Mouse (Mus musculus) heart, embryonic 14.5 days (tissue): Measurements from ENCODE around the gene Stn1. TPM values are rescaled to one million over a fixed set of nuclear protein-coding genes. Genes with fewer than 3 reads are reported as not detected.

ENCODE experiments used
- ATAC-seq: fragments of 200-750 bp; cut with Nextera tagmentation; 2 replicates; pipeline ENCODE4 v1.8.0; 2017; ENCODE audit warnings: low read depth, moderate TSS enrichment; ENCODE audit not compliant: insufficient number of reproducible peaks, insufficient read depth, low FRiP score
- H3K27ac ChIP-seq, 2 experiments: fragments of 200-500 bp in 1 of 2; fragments of 300-500 bp in 1 of 2; sonication (generic) in 1 of 2; replicated peaks in 1 of 2; 2 replicates each; pipeline ENCODE4 v1.5.1; 2012 to 2014; ENCODE audit warnings: low read depth in 2 of 2, low read length in 2 of 2, control low read depth in 1 of 2, mild to moderate bottlenecking in 1 of 2, mixed read lengths in 1 of 2; ENCODE audit not compliant: control insufficient read depth in 1 of 2, insufficient read depth in 1 of 2
- H3K27me3 ChIP-seq: fragments of 300-500 bp; sonication (generic); 2 replicates; pipeline ENCODE4 v1.6.1; 2014; ENCODE audit warnings: mild to moderate bottlenecking, low read length, control low read depth; ENCODE audit not compliant: control insufficient read depth, insufficient read depth
- H3K36me3 ChIP-seq: fragments of 300-500 bp; sonication (generic); 2 replicates; pipeline ENCODE4 v1.6.1; 2014; ENCODE audit warnings: mild to moderate bottlenecking, control low read depth, low read length, mixed read lengths; ENCODE audit not compliant: control insufficient read depth, insufficient read depth
- H3K4me1 ChIP-seq, 2 experiments: fragments of 200-500 bp in 1 of 2; fragments of 300-500 bp in 1 of 2; sonication (generic) in 1 of 2; 2 replicates each; pipeline ENCODE4 v1.6.1; 2012 to 2014; ENCODE audit warnings: low read length in 2 of 2, control low read depth in 1 of 2, mixed read lengths in 1 of 2; ENCODE audit not compliant: control insufficient read depth in 2 of 2, insufficient read depth in 2 of 2
- H3K4me2 ChIP-seq: fragments of 300-500 bp; sonication (generic); 2 replicates; pipeline ENCODE4 v1.6.1; 2014; ENCODE audit warnings: mild to moderate bottlenecking, low read length
- H3K4me3 ChIP-seq, 2 experiments: fragments of 200-500 bp in 1 of 2; fragments of 300-500 bp in 1 of 2; sonication (generic) in 1 of 2; 2 replicates each; pipeline ENCODE4 v1.5.1; 2012 to 2014; ENCODE audit warnings: low read length in 2 of 2, mild to moderate bottlenecking in 2 of 2, control low read depth in 1 of 2, low read depth in 1 of 2, moderate library complexity in 1 of 2; ENCODE audit not compliant: control insufficient read depth in 1 of 2, insufficient read depth in 1 of 2
- H3K9ac ChIP-seq: fragments of 300-500 bp; sonication (generic); 2 replicates; pipeline ENCODE4 v1.6.1; 2014; ENCODE audit warnings: mild to moderate bottlenecking, low read length
- H3K9me3 ChIP-seq: fragments of 300-500 bp; sonication (generic); 2 replicates; pipeline ENCODE4 v1.6.1; 2016; ENCODE audit warnings: low read length, control low read depth; ENCODE audit not compliant: control insufficient read depth
- WGBS: fragments of 180-500 bp; shearing (Covaris S2); extraction: QIAGEN DNeasy Blood & Tissue Kit; methylation state at CpG from one replicate; pipeline ENCODE4 v1.1.7; 2014; 5-methylcytosine and 5-hydroxymethylcytosine counted together
- polyA plus RNA-seq: library from polyadenylated mRNA; unstranded; fragments of >200 nt; fragmentation: Nextera tagmentation; extraction: Ambion mirVana; gene quantifications from 2 replicates; pipeline ENCODE4 v1.2.1, GENCODE M21; 2014

Gene Stn1
- polyA plus RNA-seq, 1 experiment from 2014 or later = 38.9 TPM

DNA sequence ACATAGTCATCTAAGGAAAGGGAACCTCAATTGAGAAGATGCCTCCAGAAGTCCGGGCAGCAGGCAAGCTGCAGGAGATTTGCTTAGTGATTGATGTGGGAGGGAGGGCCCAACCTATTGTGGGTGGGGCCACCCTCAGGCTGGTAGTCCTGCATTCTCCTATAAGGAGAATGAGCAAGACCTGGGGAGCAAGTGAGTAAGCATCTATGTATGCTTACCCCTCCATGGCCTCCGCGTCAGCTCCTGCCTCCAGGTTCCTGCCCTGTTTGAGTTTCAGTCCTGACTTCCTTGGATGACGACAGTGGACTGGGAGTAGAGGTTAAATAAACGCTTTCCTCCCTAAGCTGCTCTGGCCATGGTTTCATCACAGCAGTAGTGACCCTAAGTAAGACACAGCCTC is 22.2 kb downstream of the Stn1 start:
- WGBS = 67% methylated on average over 5 of the region's 5 CpGs
- 0 out of 2 replicates have a peak overlapping the region, but pooled peaks have one; percentile 16 for H3K9ac ChIP-seq
- H3K4me1 ChIP-seq = peaks cover 28 to 55% of the 10 kb centered on the region in 2 experiments
- H3K4me3 ChIP-seq = no peak overlapping the region
- no peaks in the 10 kb centered on the region for H3K27me3 ChIP-seq
- H3K4me2 ChIP-seq = no peak overlapping the region
- ATAC-seq = no peak
- H3K9me3 ChIP-seq = no peaks in the 10 kb centered on the region
- H3K36me3 ChIP-seq = peaks cover 27% of the 10 kb centered on the region
- H3K27ac ChIP-seq = no peak overlapping the region

DNA sequence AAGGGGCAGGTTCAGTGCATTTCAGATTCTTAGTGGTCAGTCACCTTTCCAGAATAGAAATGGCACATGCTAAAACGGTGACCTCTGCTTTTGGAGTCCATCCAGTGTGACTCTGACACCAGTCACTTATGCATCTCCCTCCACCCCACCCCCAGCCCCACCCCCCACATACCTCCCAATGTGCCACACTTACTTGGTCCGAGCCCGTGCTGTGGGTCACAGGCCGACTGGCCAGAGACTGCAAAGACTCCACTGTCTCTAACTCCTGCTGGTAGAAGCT is 23.7 kb downstream of the Stn1 start:
- H3K27me3 ChIP-seq = no peaks in the 10 kb centered on the region
- H3K4me1 ChIP-seq = peaks cover 33 to 67% of the 10 kb centered on the region in 2 experiments
- H3K4me2 ChIP-seq = no peak overlapping the region
- H3K27ac ChIP-seq = peak overlapping the region; percentile 63 to 86
- 24% methylated on average over 4 of the region's 4 CpGs for WGBS
- ATAC-seq = peak; percentile 24; the same call in 1 of the 2 replicates
- no peak overlapping the region for H3K9ac ChIP-seq
- peaks cover 37% of the 10 kb centered on the region for H3K36me3 ChIP-seq
- H3K9me3 ChIP-seq = no peaks in the 10 kb centered on the region
- no peak overlapping the region for H3K4me3 ChIP-seq

DNA sequence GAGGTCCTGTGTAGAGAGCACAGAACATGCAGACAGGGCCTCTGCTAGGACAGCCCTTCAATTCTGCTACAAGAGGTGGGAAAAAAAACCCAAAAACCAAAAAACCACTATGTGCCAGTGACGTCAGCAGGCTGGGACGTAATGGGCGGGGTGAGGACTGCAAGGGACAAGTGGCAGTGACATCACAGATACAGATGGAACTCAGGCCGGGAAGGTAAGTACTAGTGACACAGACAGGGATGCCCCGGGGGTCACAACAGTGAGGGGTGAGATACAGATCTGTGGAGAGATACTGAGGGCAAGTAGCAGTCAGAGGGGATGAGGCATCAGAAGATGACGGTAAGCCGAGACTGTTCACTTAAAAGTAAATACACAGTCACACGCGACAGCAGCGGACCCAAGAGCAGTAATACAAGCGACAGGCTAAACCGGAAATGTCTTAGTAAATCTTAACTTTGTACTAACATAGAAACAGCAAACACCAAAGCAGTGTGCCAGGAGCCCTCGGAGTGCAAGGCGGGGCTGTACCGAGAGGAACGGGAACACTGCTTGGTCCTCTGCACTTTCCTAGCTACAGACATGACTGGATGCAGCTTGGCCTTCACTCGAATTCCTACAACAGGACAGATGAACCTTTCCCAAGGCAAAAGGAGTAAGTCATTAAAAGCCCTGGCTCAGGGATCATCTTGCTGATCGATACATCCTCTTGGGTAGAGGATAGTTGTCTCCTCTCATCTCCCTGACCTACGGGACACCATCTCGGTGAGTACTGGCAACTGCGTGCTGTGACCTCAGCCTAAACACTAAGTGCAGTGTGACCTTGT is 24.3 kb downstream of the Stn1 start:
- H3K4me1 ChIP-seq = peaks cover 36 to 73% of the 10 kb centered on the region in 2 experiments
- WGBS = 68% methylated on average over 21 of the region's 21 CpGs
- no peak for ATAC-seq
- H3K36me3 ChIP-seq = peaks cover 37% of the 10 kb centered on the region
- H3K27ac ChIP-seq = peak overlapping the region; percentile 63 to 86
- no peak overlapping the region for H3K4me2 ChIP-seq
- H3K9ac ChIP-seq = no peak overlapping the region; the same call in 1 of the 2 replicates
- H3K4me3 ChIP-seq = no peak overlapping the region
- no peaks in the 10 kb centered on the region for H3K27me3 ChIP-seq
- H3K9me3 ChIP-seq = no peaks in the 10 kb centered on the region

GRCm38 (mm10) chr19:47511958-47512357 is 25.3 kb downstream of the Stn1 start:
- H3K4me1 ChIP-seq = peaks cover 36 to 77% of the 10 kb centered on the region in 2 experiments

GRCm38 (mm10) chr19:47511294-47511675 is 26.0 kb downstream of the Stn1 start:
- Histone ChIP-seq H3K4me2 (no peak overlapping the region), H3K4me1 (peaks cover 36 to 75% of the 10 kb centered on the region in 2 experiments), H3K27me3 (no peaks in the 10 kb centered on the region), H3K4me3 (no peak overlapping the region), H3K36me3 (peaks cover 35% of the 10 kb centered on the region), H3K9me3 (no peaks in the 10 kb centered on the region), H3K9ac (no peak overlapping the region), H3K27ac (peak overlapping the region; percentile 85 to 86)
- no peak for ATAC-seq
- WGBS = 73% methylated on average over 7 of the region's 7 CpGs

More at GRCm38 (mm10) chr19:47511958-47512357, 25.3 kb downstream of the Stn1 start:
- no peak overlapping the region for H3K4me3 ChIP-seq
- peak overlapping the region in 1 of 2 experiments; percentile 86 for H3K27ac ChIP-seq
- H3K9ac ChIP-seq = no peak overlapping the region
- H3K36me3 ChIP-seq = peaks cover 37% of the 10 kb centered on the region
- no peaks in the 10 kb centered on the region for H3K27me3 ChIP-seq
- whole genome bisulfite sequencing = 72% methylated on average over 6 of the region's 6 CpGs
- ATAC-seq = no peak
- no peak overlapping the region for H3K4me2 ChIP-seq
- no peaks in the 10 kb centered on the region for H3K9me3 ChIP-seq

- H3K4me1 ChIP-seq = peaks cover 33 to 75% of the 10 kb centered on the region in 2 experiments
- H3K4me2 ChIP-seq = peak overlapping the region; percentile 24
- H3K9ac ChIP-seq = peak overlapping the region; percentile 36
- H3K36me3 ChIP-seq = peaks cover 33% of the 10 kb centered on the region
- no peaks in the 10 kb centered on the region for H3K9me3 ChIP-seq
- peak; percentile 24 for ATAC-seq
- H3K4me3 ChIP-seq = no peak overlapping the region
- 36% methylated on average over 25 of the region's 25 CpGs for WGBS
- H3K27me3 ChIP-seq = no peaks in the 10 kb centered on the region
- peak overlapping the region; percentile 85 to 86 for H3K27ac ChIP-seq
Measured at GRCm38 (mm10) chr19:47510473-47511293, 26.6 kb downstream of the Stn1 start.

- Histone ChIP-seq H3K4me3 (no peak overlapping the region), H3K9me3 (no peaks in the 10 kb centered on the region), H3K27ac (peak overlapping the region; percentile 85 to 86), H3K9ac (peak overlapping the region; percentile 36; the same call in 1 of the 2 replicates), H3K4me2 (peak overlapping the region; percentile 24), H3K4me1 (peaks cover 33 to 70% of the 10 kb centered on the region in 2 experiments), H3K27me3 (no peaks in the 10 kb centered on the region), H3K36me3 (peaks cover 30% of the 10 kb centered on the region)
- WGBS = 54% methylated on average over 7 of the region's 7 CpGs
- ATAC-seq = no peak
Measured at GRCm38 (mm10) chr19:47510135-47510472, 27.2 kb downstream of the Stn1 start.
